Mouse (Mus musculus): ENCODE results near the gene Stam.
"Not testable (repeated sequence)": the region's sequence is repeated elsewhere in the genome, so short reads cannot be mapped to it uniquely, and the experiment has no call there.

Stam gene

DNA sequence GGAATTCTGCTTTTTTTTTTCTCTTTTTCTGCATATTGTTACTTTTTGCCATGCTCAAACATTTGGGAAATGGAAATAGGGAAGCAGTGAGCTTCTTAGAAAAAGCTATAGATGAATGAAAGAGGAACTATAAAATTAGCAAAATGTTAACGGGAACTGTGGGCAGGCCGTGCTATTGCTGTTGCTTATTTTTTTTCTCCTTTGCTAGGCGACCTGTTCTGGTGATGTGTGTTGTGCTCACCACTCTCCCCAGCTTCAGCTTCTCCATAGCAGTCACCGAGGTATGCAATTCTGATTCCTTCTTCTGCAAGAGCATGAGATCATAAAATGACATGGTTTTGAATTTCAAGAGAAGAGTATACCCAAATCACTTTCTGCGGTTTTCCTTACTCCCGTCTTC lies 118.1 kb downstream of the Stam start:
- DNase-seq (ENCODE audit: low spot score in 2 of 2): no peak

DNA sequence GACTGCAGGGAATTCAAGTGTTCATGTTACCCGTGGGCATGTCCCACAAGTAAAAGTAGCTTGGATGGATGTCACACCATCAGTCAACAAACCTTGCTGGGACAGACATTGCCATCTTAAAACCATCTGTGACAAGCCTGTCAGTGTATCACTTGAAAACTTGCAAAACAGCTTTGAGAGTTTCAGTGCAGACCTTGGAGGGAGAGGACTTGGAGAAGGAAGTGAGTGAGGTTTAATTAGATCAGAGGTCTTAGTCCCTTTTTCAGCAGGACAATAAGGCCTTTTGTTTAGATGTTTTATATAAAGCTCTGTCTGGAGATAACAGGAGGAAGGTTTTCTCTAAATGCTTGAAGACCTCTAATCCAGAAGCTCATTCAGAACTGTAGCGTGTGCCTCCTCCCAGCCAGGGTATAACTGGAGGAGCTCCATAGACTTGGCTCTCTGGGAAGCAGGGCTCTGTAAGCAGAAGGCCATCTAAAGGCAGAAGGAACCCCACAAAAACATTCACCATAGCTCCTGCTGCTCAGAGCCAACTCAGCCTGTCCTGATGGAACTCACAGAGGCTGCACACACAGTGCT lies 124.5 kb downstream of the Stam start:
- DNase-seq (ENCODE audit: low spot score in 2 of 2): not testable (repeated sequence)

Measured in cerebellum, postnatal 4 days (tissue).